Comparison of ENCODE assay signal across 24 mouse cellular contexts in the genomic region with DNA sequence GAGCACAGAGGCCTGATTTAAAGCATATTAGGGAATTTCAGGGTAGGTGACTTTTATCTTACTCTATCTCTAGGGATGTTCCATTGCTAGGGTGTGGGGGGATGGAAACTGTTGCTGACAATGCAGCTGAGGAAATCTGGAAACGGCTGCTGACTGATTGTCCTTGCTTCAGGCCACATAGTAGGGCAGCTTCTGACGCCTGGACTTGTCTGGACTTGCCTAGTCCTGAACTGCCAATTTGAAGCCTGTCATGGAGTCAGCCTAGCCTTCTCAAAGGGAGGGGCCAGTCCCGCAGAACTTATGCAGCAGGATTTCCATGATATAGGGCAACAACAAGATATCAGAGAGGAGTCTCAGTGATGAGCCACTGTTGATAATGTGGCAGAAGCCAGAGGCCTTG.
"Had no signal": no experiment of that assay in that cellular context is flagged by ENCODE, and none has a peak within 500 bp of the region (broad histone marks: within the 10 kb centered on the region; RNA-seq: fewer than 3 reads in every experiment).

No protein-coding gene starts in this region.

- DNase-seq: kidney, postnatal 25 days; layer of hippocampus, postnatal 36 days; left cerebral cortex, postnatal 4 days; liver, postnatal 0 days; lung, embryonic 14.5 days; lung, postnatal 36 days; retina, postnatal 1 day; right cerebral cortex, postnatal 25 days; spleen, adult 18-20 months; thymus, postnatal 36 days had no signal

- H3K4me3 ChIP-seq: layer of hippocampus, adult 2 months; limb, embryonic 12.5 days; limb, embryonic 15.5 days; megakaryocyte, embryonic 14.5 days; midbrain, embryonic 10.5 days; midbrain, embryonic 13.5 days; myocyte; neural tube, embryonic 13.5 days; stomach, embryonic 15.5 days had no signal

- H3K4me1 ChIP-seq: midbrain, embryonic 10.5 days had no signal

- H3K9ac ChIP-seq: limb, embryonic 12.5 days; limb, embryonic 15.5 days; liver, embryonic 14.5 days; liver, postnatal 0 days; lung, embryonic 14.5 days; midbrain, embryonic 13.5 days; neural tube, embryonic 13.5 days; stomach, embryonic 15.5 days had no signal

- H3K27me3 ChIP-seq: limb, embryonic 12.5 days; limb, embryonic 15.5 days; megakaryocyte, embryonic 14.5 days; midbrain, embryonic 13.5 days; neural tube, embryonic 13.5 days; stomach, embryonic 15.5 days had no signal

- H3K27ac ChIP-seq: kidney, postnatal 0 days; layer of hippocampus, adult 2 months; limb, embryonic 12.5 days; liver, embryonic 14.5 days; midbrain, embryonic 10.5 days; midbrain, embryonic 13.5 days; neural tube, embryonic 13.5 days; stomach, embryonic 15.5 days had no signal

- ATAC-seq: liver, postnatal 0 days; lung, postnatal 0 days; midbrain, embryonic 16.5 days had no signal

- H3K9me3 ChIP-seq: limb, embryonic 15.5 days; midbrain, embryonic 10.5 days; midbrain, embryonic 13.5 days; neural tube, embryonic 13.5 days; stomach, embryonic 15.5 days had no signal

- H3K36me3 ChIP-seq: limb, embryonic 12.5 days; limb, embryonic 15.5 days; midbrain, embryonic 10.5 days; midbrain, embryonic 13.5 days; neural tube, embryonic 13.5 days; stomach, embryonic 15.5 days had no signal

- H3K4me2 ChIP-seq: liver, embryonic 11.5 days; lung, embryonic 14.5 days; midbrain, embryonic 13.5 days; neural tube, embryonic 13.5 days; stomach, embryonic 15.5 days had no signal
